Mouse (Mus musculus) left cerebral cortex, adult 11 months (tissue): ENCODE data around the gene Tdrd9.

Source experiments
- DNase-seq: peaks from one replicate; pipeline ENCODE4 v3.0.0; 2022; ENCODE audit warnings: low spot score

Tdrd9 gene

GRCm38 (mm10) chr12:112107685-112108084, 136.3 kb downstream of the Tdrd9 start:
- DNase-seq = no peak

- no peak for DNase-seq
These were observed 137.5 kb downstream of the Tdrd9 start for GRCm38 (mm10) chr12:112108696-112109445.

- no peak for DNase-seq
These were observed 138.3 kb downstream of the Tdrd9 start for GRCm38 (mm10) chr12:112109701-112110100.

GRCm38 (mm10) chr12:112111323-112111722, 140.0 kb downstream of the Tdrd9 start:
- DNase-seq = no peak

GRCm38 (mm10) chr12:112112235-112112634, 140.9 kb downstream of the Tdrd9 start:
- no peak for DNase-seq

GRCm38 (mm10) chr12:112112686-112113396, 141.5 kb downstream of the Tdrd9 start:
- no peak for DNase-seq

GRCm38 (mm10) chr12:112113710-112114109, 142.4 kb downstream of the Tdrd9 start:
- peak; percentile 73 for DNase-seq

- DNase-seq = no peak
These were observed 145.6 kb downstream of the Tdrd9 start for GRCm38 (mm10) chr12:112117006-112117405.

- peak; percentile 48 for DNase-seq
These were observed 146.3 kb downstream of the Tdrd9 start for GRCm38 (mm10) chr12:112117649-112118048.
